Mouse (Mus musculus): ENCODE data around the gene Gm15013. TPM values are rescaled to one million over a fixed set of nuclear protein-coding genes. Genes with fewer than 3 reads are reported as not detected.
"Not testable (repeated sequence)": the region's sequence is repeated elsewhere in the genome, so short reads cannot be mapped to it uniquely, and the experiment has no call there.

Gm15013 gene
- not detected in 2 replicates for polyA plus RNA-seq (2012; ENCODE audit: insufficient read depth, insufficient read length, low replicate concordance, missing spikeins)

GRCm38 (mm10) chrX:139714381-139714780 is at the start of gene Gm15013:
Gm15013 (minus strand) TSS chrX:139714481.
- Histone ChIP-seq H3K4me3 (ENCODE audit: insufficient read depth, low read depth, low read length) (no peak within 1 kb of the TSS), H3K27ac (ENCODE audit: insufficient read depth, low read depth, low read length) (no peak within 1 kb of the TSS), H3K4me1 (ENCODE audit: control insufficient read depth, insufficient read depth, low read length) (no peaks in the 10 kb centered on the region)
- WGBS: 97% methylated on average over 8 of the region's 8 CpGs
- TF ChIP-seq CTCF (IDR thresholded peaks at IDR 0.05; ENCODE audit: insufficient read depth, low read depth, low read length) (no peak), POLR2A (IDR thresholded peaks at IDR 0.05; ENCODE audit: insufficient read depth, low read depth, low read length) (no peak)

- H3K27ac ChIP-seq (ENCODE audit: insufficient read depth, low read depth, low read length): no peak overlapping the region
- WGBS: 67% methylated on average over 2 of the region's 2 CpGs
- no peaks in the 10 kb centered on the region for H3K4me1 ChIP-seq (ENCODE audit: control insufficient read depth, insufficient read depth, low read length)
- TF ChIP-seq CTCF (IDR thresholded peaks at IDR 0.05; ENCODE audit: insufficient read depth, low read depth, low read length) (no peak), POLR2A (IDR thresholded peaks at IDR 0.05; ENCODE audit: insufficient read depth, low read depth, low read length) (no peak)
- H3K4me3 ChIP-seq (ENCODE audit: insufficient read depth, low read depth, low read length): no peak overlapping the region
Observed at GRCm38 (mm10) chrX:139762546-139762945, 48.3 kb upstream of the Gm15013 start.

- H3K4me3 ChIP-seq (ENCODE audit: insufficient read depth, low read depth, low read length); H3K27ac ChIP-seq (ENCODE audit: insufficient read depth, low read depth, low read length); H3K4me1 ChIP-seq (ENCODE audit: control insufficient read depth, insufficient read depth, low read length): not testable (repeated sequence)
- 76% methylated on average over 3 of the region's 3 CpGs for WGBS
Observed at GRCm38 (mm10) chrX:139758634-139759033, 44.4 kb upstream of the Gm15013 start.

- H3K4me3 ChIP-seq (ENCODE audit: insufficient read depth, low read depth, low read length): no peak overlapping the region
- no peaks in the 10 kb centered on the region for H3K4me1 ChIP-seq (ENCODE audit: control insufficient read depth, insufficient read depth, low read length)
- TF ChIP-seq POLR2A (IDR thresholded peaks at IDR 0.05; ENCODE audit: insufficient read depth, low read depth, low read length) (no peak), CTCF (IDR thresholded peaks at IDR 0.05; ENCODE audit: insufficient read depth, low read depth, low read length) (no peak)
- 7% methylated on average over 1 of the region's 1 CpGs for WGBS
- H3K27ac ChIP-seq (ENCODE audit: insufficient read depth, low read depth, low read length): no peak overlapping the region
Observed at GRCm38 (mm10) chrX:139751855-139752254, 37.6 kb upstream of the Gm15013 start.

GRCm38 (mm10) chrX:139737066-139737465 is 22.8 kb upstream of the Gm15013 start:
- Histone ChIP-seq H3K27ac (ENCODE audit: insufficient read depth, low read depth, low read length) (no peak overlapping the region), H3K4me3 (ENCODE audit: insufficient read depth, low read depth, low read length) (no peak overlapping the region), H3K4me1 (ENCODE audit: control insufficient read depth, insufficient read depth, low read length) (no peaks in the 10 kb centered on the region)
- 73% methylated on average over 5 of the region's 5 CpGs for WGBS
- TF ChIP-seq CTCF (IDR thresholded peaks at IDR 0.05; ENCODE audit: insufficient read depth, low read depth, low read length): no peak
- no peak for TF ChIP-seq POLR2A (IDR thresholded peaks at IDR 0.05; ENCODE audit: insufficient read depth, low read depth, low read length)

- WGBS: 90% methylated on average over 3 of the region's 3 CpGs
- Histone ChIP-seq H3K4me3 (ENCODE audit: insufficient read depth, low read depth, low read length) (no peak overlapping the region), H3K4me1 (ENCODE audit: control insufficient read depth, insufficient read depth, low read length) (no peaks in the 10 kb centered on the region), H3K27ac (ENCODE audit: insufficient read depth, low read depth, low read length) (no peak overlapping the region)
- TF ChIP-seq CTCF (IDR thresholded peaks at IDR 0.05; ENCODE audit: insufficient read depth, low read depth, low read length) (no peak), POLR2A (IDR thresholded peaks at IDR 0.05; ENCODE audit: insufficient read depth, low read depth, low read length) (no peak)
Observed at GRCm38 (mm10) chrX:139730541-139730940, 16.3 kb upstream of the Gm15013 start.

- H3K4me1 ChIP-seq (ENCODE audit: control insufficient read depth, insufficient read depth, low read length): no peaks in the 10 kb centered on the region
- 85% methylated on average over 2 of the region's 2 CpGs for WGBS
- no peak overlapping the region for H3K27ac ChIP-seq (ENCODE audit: insufficient read depth, low read depth, low read length)
- no peak overlapping the region for H3K4me3 ChIP-seq (ENCODE audit: insufficient read depth, low read depth, low read length)
- TF ChIP-seq CTCF (IDR thresholded peaks at IDR 0.05; ENCODE audit: insufficient read depth, low read depth, low read length) (no peak), POLR2A (IDR thresholded peaks at IDR 0.05; ENCODE audit: insufficient read depth, low read depth, low read length) (no peak)
Observed at GRCm38 (mm10) chrX:139722350-139722749, 8.1 kb upstream of the Gm15013 start.

- 13% methylated on average over 43 of the region's 43 CpGs for WGBS
- Histone ChIP-seq H3K4me3 (ENCODE audit: insufficient read depth, low read depth, low read length) (peak within 1 kb of the TSS; percentile 92), H3K27ac (ENCODE audit: insufficient read depth, low read depth, low read length) (no peak within 1 kb of the TSS; the same call in 1 of the 2 replicates), H3K4me1 (ENCODE audit: control insufficient read depth, insufficient read depth, low read length) (no peaks in the 10 kb centered on the region)
- TF ChIP-seq POLR2A (IDR thresholded peaks at IDR 0.05; ENCODE audit: insufficient read depth, low read depth, low read length): no peak
- TF ChIP-seq CTCF (IDR thresholded peaks at IDR 0.05; ENCODE audit: insufficient read depth, low read depth, low read length): no peak
Observed at GRCm38 (mm10) chrX:139684775-139685695, 29.2 kb downstream of the Gm15013 start, which contains the start of gene Tbc1d8b. Tbc1d8b (plus strand) TSS chrX:139684996.

- 14% methylated on average over 8 of the region's 8 CpGs for WGBS
- no peaks in the 10 kb centered on the region for H3K4me1 ChIP-seq (ENCODE audit: control insufficient read depth, insufficient read depth, low read length)
- H3K27ac ChIP-seq (ENCODE audit: insufficient read depth, low read depth, low read length): no peak overlapping the region
- TF ChIP-seq CTCF (IDR thresholded peaks at IDR 0.05; ENCODE audit: insufficient read depth, low read depth, low read length) (no peak), POLR2A (IDR thresholded peaks at IDR 0.05; ENCODE audit: insufficient read depth, low read depth, low read length) (no peak)
- H3K4me3 ChIP-seq (ENCODE audit: insufficient read depth, low read depth, low read length): peak overlapping the region; percentile 92; the same call in 1 of the 2 replicates
Observed at GRCm38 (mm10) chrX:139684410-139684774, 29.9 kb downstream of the Gm15013 start.
